In the genomic region with DNA sequence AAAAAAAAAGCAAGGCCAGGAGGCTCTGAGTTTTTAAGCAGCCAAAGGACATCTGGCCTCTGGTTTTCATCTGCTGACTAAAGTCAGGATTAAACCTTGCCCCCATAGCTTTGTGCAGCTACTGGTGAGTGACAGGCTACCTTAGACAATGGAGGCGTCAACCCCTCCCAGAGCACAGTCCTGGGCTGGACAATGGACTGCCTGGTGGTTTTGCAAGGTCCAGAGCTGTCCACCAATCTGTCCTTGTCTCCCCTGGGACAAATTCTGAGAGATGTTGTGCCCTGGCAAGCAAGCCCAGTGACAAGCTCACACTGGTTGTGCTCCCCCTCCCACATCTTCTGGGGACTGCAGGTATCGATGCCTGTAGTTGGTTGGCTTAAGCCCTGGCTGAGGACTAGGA, we compare ENCODE assay signal across 26 mouse cellular contexts. TPM values are rescaled to one million over a fixed set of nuclear protein-coding genes. Genes with fewer than 3 reads are reported as not detected.
A peak's percentile ranks its signal among the peaks of the same experiment; 100 is the strongest.
DNase-seq lines count a peak whose midpoint lies in the region; ATAC-seq lines count a peak whose summit lies in the region.
"Had no signal": no experiment of that assay in that cellular context is flagged by ENCODE, and none has a peak within 500 bp of the region (broad histone marks: within the 10 kb centered on the region; RNA-seq: fewer than 3 reads in every experiment).

No protein-coding gene starts in this region.

- ATAC-seq in midbrain, embryonic 14.5 days (ENCODE audit: low FRiP score, low TSS enrichment) = no peak
- 0 out of 2 replicates have a peak, but pooled peaks have one; percentile 45 for ATAC-seq in midbrain, embryonic 13.5 days
- no peak for ATAC-seq in midbrain, embryonic 16.5 days
- ATAC-seq: forebrain, embryonic 14.5 days; forebrain, postnatal 0 days; hindbrain, embryonic 16.5 days; Patski had no signal

- H3K9me3 ChIP-seq in midbrain, embryonic 10.5 days (replicated peaks) = no peaks in the 10 kb centered on the region
- H3K9me3 ChIP-seq in midbrain, embryonic 14.5 days (ENCODE audit: control insufficient read depth, low read length) = no peaks in the 10 kb centered on the region
- H3K9me3 ChIP-seq in midbrain, embryonic 13.5 days = no peaks in the 10 kb centered on the region
- H3K9me3 ChIP-seq in midbrain, embryonic 16.5 days (replicated peaks; ENCODE audit: control insufficient read depth, low read length, poor library complexity, severe bottlenecking) = no peaks in the 10 kb centered on the region
- H3K9me3 ChIP-seq: embryonic facial prominence, embryonic 12.5 days; embryonic facial prominence, embryonic 15.5 days had no signal

- H3K9ac ChIP-seq in midbrain, embryonic 14.5 days (replicated peaks; ENCODE audit: low read length) = no peak overlapping the region
- H3K9ac ChIP-seq in midbrain, embryonic 13.5 days (replicated peaks) = no peak overlapping the region
- no peak overlapping the region for H3K9ac ChIP-seq in midbrain, embryonic 16.5 days (ENCODE audit: low read depth, low read length)
- H3K9ac ChIP-seq: embryonic facial prominence, embryonic 12.5 days; embryonic facial prominence, embryonic 15.5 days; forebrain, postnatal 0 days had no signal

- H3K4me2 ChIP-seq in midbrain, embryonic 14.5 days (ENCODE audit: low read length) = no peak overlapping the region
- H3K4me2 ChIP-seq in midbrain, embryonic 13.5 days (replicated peaks) = no peak overlapping the region
- H3K4me2 ChIP-seq in midbrain, embryonic 16.5 days (ENCODE audit: low read length) = no peak overlapping the region
- H3K4me2 ChIP-seq: embryonic facial prominence, embryonic 12.5 days; embryonic facial prominence, embryonic 15.5 days; heart, embryonic 11.5 days had no signal

- H3K4me1 ChIP-seq in midbrain, embryonic 10.5 days = peaks cover 56% of the 10 kb centered on the region
- no peaks in the 10 kb centered on the region for H3K4me1 ChIP-seq in midbrain, embryonic 14.5 days (ENCODE audit: control insufficient read depth, insufficient read depth, low read length)
- H3K4me1 ChIP-seq in midbrain, embryonic 13.5 days (replicated peaks) = peaks cover 16% of the 10 kb centered on the region
- H3K4me1 ChIP-seq in midbrain, embryonic 16.5 days (ENCODE audit: control insufficient read depth, insufficient read depth, low read length) = no peaks in the 10 kb centered on the region
- H3K4me1 ChIP-seq: embryonic facial prominence, embryonic 12.5 days; embryonic facial prominence, embryonic 15.5 days had no signal

- peak; percentile 37 for DNase-seq in embryo, embryonic 10.5 days (ENCODE audit: low spot score)
- no peak for DNase-seq in embryo, embryonic 11 days
- peak; percentile 8 for DNase-seq in kidney, adult 11 months
- no peak for DNase-seq in kidney, postnatal 10 days
- peak; percentile 67 for DNase-seq in midbrain, embryonic 10.5 days (ENCODE audit: low spot score)
- DNase-seq in midbrain, embryonic 14.5 days = no peak
- DNase-seq: adrenal gland, postnatal 10 days; adrenal gland, postnatal 36 days; B cell, adult 2 months; cerebellum, adult 18-20 months; cerebellum, adult 9-10 months; cerebellum, postnatal 14 days; forebrain, postnatal 0 days; gastrocnemius, adult 2 months; gastrocnemius, postnatal 14 days; heart, adult 11 months had no signal

- H3K27ac ChIP-seq in midbrain, embryonic 10.5 days (replicated peaks) = peak overlapping the region; percentile 71
- H3K27ac ChIP-seq in midbrain, embryonic 14.5 days (replicated peaks; ENCODE audit: low read depth, low read length) = no peak overlapping the region
- no peak overlapping the region for H3K27ac ChIP-seq in midbrain, embryonic 13.5 days
- no peak overlapping the region for H3K27ac ChIP-seq in midbrain, embryonic 16.5 days (ENCODE audit: low read length)
- H3K27ac ChIP-seq: embryonic facial prominence, embryonic 12.5 days; embryonic facial prominence, embryonic 15.5 days; gastrocnemius, adult 2 months had no signal

- H3K4me3 ChIP-seq in midbrain, embryonic 10.5 days = no peak overlapping the region
- no peak overlapping the region for H3K4me3 ChIP-seq in midbrain, embryonic 14.5 days (replicated peaks; ENCODE audit: low read depth, low read length)
- no peak overlapping the region for H3K4me3 ChIP-seq in midbrain, embryonic 13.5 days (replicated peaks)
- H3K4me3 ChIP-seq in midbrain, embryonic 16.5 days (ENCODE audit: low read depth, low read length) = no peak overlapping the region
- H3K4me3 ChIP-seq: embryonic facial prominence, embryonic 12.5 days; embryonic facial prominence, embryonic 15.5 days; gastrocnemius, adult 2 months had no signal

- peaks cover 98% of the 10 kb centered on the region for H3K27me3 ChIP-seq in midbrain, embryonic 10.5 days (ENCODE audit: low read depth, poor library complexity, severe bottlenecking)
- peaks cover 68% of the 10 kb centered on the region for H3K27me3 ChIP-seq in midbrain, embryonic 14.5 days (ENCODE audit: control insufficient read depth, insufficient read depth, low read length)
- peaks cover 85% of the 10 kb centered on the region for H3K27me3 ChIP-seq in midbrain, embryonic 13.5 days
- H3K27me3 ChIP-seq in midbrain, embryonic 16.5 days (ENCODE audit: control insufficient read depth, insufficient read depth, low read depth, low read length) = peaks cover 34% of the 10 kb centered on the region
- H3K27me3 ChIP-seq: CH12.LX; embryonic facial prominence, embryonic 12.5 days; embryonic facial prominence, embryonic 15.5 days; Patski had no signal

- 31% methylated on average over 2 of the region's 2 CpGs for WGBS in midbrain, embryonic 10.5 days
- 4% methylated on average over 2 of the region's 2 CpGs for WGBS in midbrain, embryonic 14.5 days
- 31% methylated on average over 2 of the region's 2 CpGs for WGBS in midbrain, embryonic 13.5 days
- WGBS in midbrain, embryonic 16.5 days = 28% methylated on average over 2 of the region's 2 CpGs

- H3K36me3 ChIP-seq in midbrain, embryonic 10.5 days = no peaks in the 10 kb centered on the region
- no peaks in the 10 kb centered on the region for H3K36me3 ChIP-seq in midbrain, embryonic 14.5 days (ENCODE audit: control insufficient read depth, insufficient read depth, low read length)
- no peaks in the 10 kb centered on the region for H3K36me3 ChIP-seq in midbrain, embryonic 13.5 days
- no peaks in the 10 kb centered on the region for H3K36me3 ChIP-seq in midbrain, embryonic 16.5 days (ENCODE audit: control insufficient read depth, insufficient read depth, low read length)
- H3K36me3 ChIP-seq: embryonic facial prominence, embryonic 12.5 days; embryonic facial prominence, embryonic 15.5 days; G1E had no signal

RNA-seq across cellular contexts. Expression of a gene that starts 31.1 kb away (rescaled TPM):
- 60.2 and 87.1 TPM in 2 replicates for polyA plus RNA-seq in midbrain, embryonic 10.5 days (2016; fragmentation: Nextera tagmentation; extraction: Ambion mirVana)
- 8.0 and 9.0 TPM in 2 replicates for polyA plus RNA-seq in midbrain, embryonic 14.5 days (2014; fragmentation: Nextera tagmentation; extraction: Ambion mirVana)
- 7.6 and 10.8 TPM in 2 replicates for polyA plus RNA-seq in midbrain, embryonic 13.5 days (2015; fragmentation: Nextera tagmentation; extraction: Ambion mirVana)
- polyA plus RNA-seq in midbrain, embryonic 16.5 days (2015; fragmentation: Nextera tagmentation; extraction: Ambion mirVana) = 2.5 and 4.5 TPM in 2 replicates
- polyA plus RNA-seq: embryonic facial prominence, embryonic 15.5 days; G1E had no signal

Comparison
In these comparisons a context has a peak if more than half of its experiments do, and no peak if none do; other contexts are left out.
1. DNase-seq: peak in embryo, embryonic 10.5 days (single experiment), kidney, adult 11 months (single experiment) and midbrain, embryonic 10.5 days (single experiment); none in embryo, embryonic 11 days (single experiment), kidney, postnatal 10 days (single experiment) and midbrain, embryonic 14.5 days (single experiment).